Mouse (Mus musculus) bone marrow, adult 2 months (tissue): ENCODE data around the gene Abhd8.
A peak's percentile ranks its signal among the peaks of the same experiment; 100 is the strongest.

ENCODE experiments used
- CTCF ChIP-seq: fragments of 200-500 bp; IDR thresholded peaks from 2 replicates; pipeline ENCODE4 v1.5.1; 2011; ENCODE audit warnings: low read length, control low read depth; ENCODE audit not compliant: control insufficient read depth, insufficient read depth
- POLR2A ChIP-seq: fragments of 200-500 bp; IDR thresholded peaks from 2 replicates; pipeline ENCODE4 v1.6.1; 2011; ENCODE audit warnings: low read depth, mild to moderate bottlenecking, control low read depth, low read length, borderline replicate concordance; ENCODE audit not compliant: control insufficient read depth

DNA sequence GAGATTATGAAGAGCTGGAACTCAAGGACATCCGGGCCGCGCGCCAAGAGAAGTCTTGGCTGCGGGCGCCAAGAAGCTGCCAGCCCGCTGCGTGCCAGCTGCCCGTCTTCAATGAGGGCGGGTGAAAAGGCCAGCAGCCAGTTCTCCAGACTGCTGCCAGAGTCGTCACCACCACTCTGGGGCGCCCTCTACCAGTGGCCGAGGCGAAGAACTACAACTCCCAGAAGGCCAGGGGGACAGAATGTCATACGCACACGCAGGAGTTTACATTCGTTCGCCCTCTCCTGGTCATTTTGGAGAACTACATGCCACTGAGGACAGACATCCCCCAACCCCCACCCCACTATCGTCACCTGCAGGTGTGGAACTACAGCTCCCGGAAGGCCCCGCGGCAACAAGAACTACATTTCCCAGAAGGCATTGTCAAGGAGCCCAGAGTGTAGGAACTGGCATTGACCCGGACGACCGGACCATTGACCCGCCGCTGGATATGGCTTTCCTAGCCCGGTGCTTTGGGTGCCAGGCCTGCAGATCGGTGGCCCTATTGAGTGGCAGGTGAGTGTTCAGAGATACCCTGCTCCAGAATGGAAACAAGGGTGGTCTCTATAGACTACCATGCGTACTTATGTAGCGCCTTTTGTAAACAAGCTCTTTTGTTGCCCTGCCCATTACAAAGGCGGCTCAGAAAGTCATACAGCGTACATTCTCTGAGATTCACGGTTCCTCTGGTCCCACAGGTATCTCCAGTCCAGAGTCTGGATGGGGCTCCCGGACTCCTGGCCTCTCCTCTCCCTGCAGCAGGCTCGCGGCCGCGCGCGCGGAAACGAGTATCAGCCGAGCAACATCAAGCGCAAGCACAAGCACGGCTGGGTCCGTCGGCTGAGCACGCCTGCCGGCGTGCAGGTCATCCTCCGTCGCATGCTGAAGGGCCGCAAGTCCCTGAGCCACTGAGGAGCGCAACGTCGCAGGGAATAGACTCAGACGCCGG is 1.4 kb upstream of the Abhd8 start, which contains the start of gene Mrpl34:
- peak; percentile 93 for TF ChIP-seq CTCF
- peak; percentile 45; the same call in 1 of the 2 replicates for TF ChIP-seq POLR2A
